Mouse (Mus musculus) layer of hippocampus, postnatal 25 days (tissue): ENCODE data around the gene Ppp1r1b. TPM values are rescaled to one million over a fixed set of nuclear protein-coding genes. Genes with fewer than 3 reads are reported as not detected.

Experiments used
- DNase-seq, 2 experiments: peaks; one replicate each; pipeline ENCODE4 v3.0.0; 2022; ENCODE audit warnings: mixed read lengths in 2 of 2, low spot score in 1 of 2; ENCODE audit errors: extremely low spot score in 1 of 2
- total RNA-seq, 2 experiments: library from RNA; stranded (reverse); gene quantifications; 2 replicates each; pipeline ENCODE4 v1.2.3; 2021

Gene Ppp1r1b
- 10 to 100 TPM; 45.4 to 49.9 TPM for total RNA-seq

GRCm38 (mm10) chr11:98348083-98348961, at the start of gene Ppp1r1b:
TSS of gene Ppp1r1b (plus strand) at chr11:98348404.
- peak; percentile 56 to 59 for DNase-seq

GRCm38 (mm10) chr11:98298484-98299205, 49.6 kb upstream of the Ppp1r1b start:
- no peak for DNase-seq

- peak in 1 of 2 experiments; percentile 51 for DNase-seq
These were observed 34.3 kb upstream of the Ppp1r1b start for GRCm38 (mm10) chr11:98313790-98314323.

GRCm38 (mm10) chr11:98317479-98317878, 30.7 kb upstream of the Ppp1r1b start:
- no peak for DNase-seq

- no peak for DNase-seq
These were observed 29.6 kb upstream of the Ppp1r1b start for GRCm38 (mm10) chr11:98318421-98319116.

GRCm38 (mm10) chr11:98319120-98319519, 29.1 kb upstream of the Ppp1r1b start:
- DNase-seq, result no peak

- no peak for DNase-seq
These were observed 28.7 kb upstream of the Ppp1r1b start for GRCm38 (mm10) chr11:98319544-98319943.

GRCm38 (mm10) chr11:98319944-98320343, 28.3 kb upstream of the Ppp1r1b start:
- no peak for DNase-seq

- no peak for DNase-seq
These were observed 27.8 kb upstream of the Ppp1r1b start for GRCm38 (mm10) chr11:98320381-98320780.

- DNase-seq, result peak in 1 of 2 experiments; percentile 50
These were observed 27.2 kb upstream of the Ppp1r1b start for GRCm38 (mm10) chr11:98320806-98321676.

GRCm38 (mm10) chr11:98321677-98322003, 26.6 kb upstream of the Ppp1r1b start:
- no peak for DNase-seq

- DNase-seq, result no peak
These were observed 26.0 kb upstream of the Ppp1r1b start for GRCm38 (mm10) chr11:98322159-98322558.

- DNase-seq, result no peak
These were observed 24.9 kb upstream of the Ppp1r1b start for GRCm38 (mm10) chr11:98323136-98323866.

- DNase-seq, result no peak
These were observed 24.3 kb upstream of the Ppp1r1b start for GRCm38 (mm10) chr11:98323933-98324332.

- DNase-seq, result no peak
These were observed 22.9 kb upstream of the Ppp1r1b start for GRCm38 (mm10) chr11:98325191-98325820.

GRCm38 (mm10) chr11:98325821-98326218, 22.4 kb upstream of the Ppp1r1b start:
- DNase-seq, result no peak

- DNase-seq, result no peak
These were observed 21.5 kb upstream of the Ppp1r1b start for GRCm38 (mm10) chr11:98326741-98327135.

GRCm38 (mm10) chr11:98327136-98328030, 20.8 kb upstream of the Ppp1r1b start:
- DNase-seq, result no peak
